Mouse (Mus musculus): ENCODE data around the gene Fbxw15. TPM values are rescaled to one million over a fixed set of nuclear protein-coding genes. Genes with fewer than 3 reads are reported as not detected.
"Not testable (repeated sequence)": the region's sequence is repeated elsewhere in the genome, so short reads cannot be mapped to it uniquely, and the experiment has no call there.

Gene Fbxw15
- polyA plus RNA-seq (2015; fragmentation: Nextera tagmentation; extraction: Ambion mirVana), result 0.57 and 1.2 TPM in 2 replicates

DNA sequence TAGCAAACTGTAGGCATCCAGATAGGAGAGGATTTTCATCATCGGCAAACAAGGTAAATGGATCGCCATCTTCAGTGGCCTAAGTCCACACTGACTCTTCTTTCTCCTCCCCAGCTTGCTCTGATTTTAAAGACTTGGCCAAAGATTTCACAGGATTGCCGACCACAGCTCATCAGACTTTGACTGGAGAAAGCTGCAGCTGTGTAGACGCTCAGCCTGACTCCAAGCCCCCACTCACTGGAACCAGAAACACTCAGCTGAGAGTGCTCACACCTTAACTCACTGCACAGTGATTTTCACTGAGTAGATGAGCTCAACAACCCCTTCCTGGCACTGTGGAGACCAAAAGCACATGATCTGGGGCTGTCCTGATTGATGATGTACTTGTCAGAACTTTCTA lies at the start of gene Fbxw15:
Gene Fbxw15, minus strand, starts transcription at position 101 of the 400 bp plus-strand sequence.
- 86% methylated on average over 4 of the region's 4 CpGs for WGBS
- H3K9ac ChIP-seq (ENCODE audit: low read depth, low read length), result not testable (repeated sequence)

GRCm38 (mm10) chr9:109606837-109607236 lies 38.8 kb upstream of the Fbxw15 start:
- 31% methylated on average over 5 of the region's 5 CpGs for WGBS
- H3K4me1 ChIP-seq (replicated peaks; ENCODE audit: insufficient read depth, low read length); H3K36me3 ChIP-seq (ENCODE audit: insufficient read depth, low read length); H3K27me3 ChIP-seq (ENCODE audit: insufficient read depth, low read length); H3K9me3 ChIP-seq (replicated peaks; ENCODE audit: low read length); H3K4me3 ChIP-seq (replicated peaks; ENCODE audit: low read depth, low read length); H3K4me2 ChIP-seq (ENCODE audit: low read length); ATAC-seq (replicated peaks; ENCODE audit: low FRiP score, low read depth); H3K27ac ChIP-seq; H3K9ac ChIP-seq (ENCODE audit: low read depth, low read length): not testable (repeated sequence)
- DNase-seq (ENCODE audit: low spot score), result peak; percentile 69
- TF ChIP-seq CTCF (IDR thresholded peaks at IDR 0.05; ENCODE audit: low read depth), result peak; percentile 68

More for the DNA sequence above, at the start of gene Fbxw15:
- not testable (repeated sequence) for H3K27ac ChIP-seq; H3K4me1 ChIP-seq (replicated peaks; ENCODE audit: insufficient read depth, low read length); ATAC-seq (replicated peaks; ENCODE audit: low FRiP score, low read depth); H3K27me3 ChIP-seq (ENCODE audit: insufficient read depth, low read length); H3K4me2 ChIP-seq (ENCODE audit: low read length); H3K4me3 ChIP-seq (replicated peaks; ENCODE audit: low read depth, low read length); H3K36me3 ChIP-seq (ENCODE audit: insufficient read depth, low read length); DNase-seq (ENCODE audit: low spot score); H3K9me3 ChIP-seq (replicated peaks; ENCODE audit: low read length)

DNA sequence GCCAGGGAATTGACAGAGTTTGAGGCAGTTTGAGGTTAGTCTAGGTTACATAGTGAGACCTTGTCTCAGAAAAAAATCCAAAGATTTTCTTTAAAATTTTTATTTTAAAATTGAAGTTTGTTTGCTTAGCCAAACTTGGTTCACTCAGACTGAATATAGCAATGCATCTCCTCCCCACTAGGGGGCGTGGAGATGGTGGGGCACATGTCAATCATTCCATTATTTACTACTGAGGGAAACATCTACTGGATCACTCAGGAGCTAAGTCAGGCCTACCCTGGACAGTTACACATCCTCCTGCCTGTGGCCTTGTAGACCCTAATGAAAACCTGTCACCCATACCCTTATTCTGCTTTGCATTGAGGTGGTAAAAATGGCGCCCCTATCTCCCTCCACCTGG lies 34.1 kb upstream of the Fbxw15 start:
- 58% methylated on average over 2 of the region's 2 CpGs for WGBS
- H3K4me1 ChIP-seq (replicated peaks; ENCODE audit: insufficient read depth, low read length); H3K9ac ChIP-seq (ENCODE audit: low read depth, low read length); ATAC-seq (replicated peaks; ENCODE audit: low FRiP score, low read depth); H3K4me2 ChIP-seq (ENCODE audit: low read length); H3K27me3 ChIP-seq (ENCODE audit: insufficient read depth, low read length); H3K4me3 ChIP-seq (replicated peaks; ENCODE audit: low read depth, low read length); DNase-seq (ENCODE audit: low spot score); H3K27ac ChIP-seq; H3K36me3 ChIP-seq (ENCODE audit: insufficient read depth, low read length); H3K9me3 ChIP-seq (replicated peaks; ENCODE audit: low read length): not testable (repeated sequence)
- TF ChIP-seq CTCF (IDR thresholded peaks at IDR 0.05; ENCODE audit: low read depth), result peak; percentile 36; the same call in 1 of the 2 replicates

GRCm38 (mm10) chr9:109597226-109597625 lies 29.2 kb upstream of the Fbxw15 start:
- no peak for ATAC-seq (replicated peaks; ENCODE audit: low FRiP score, low read depth)
- no peak for TF ChIP-seq CTCF (IDR thresholded peaks at IDR 0.05; ENCODE audit: low read depth)
- H3K4me2 ChIP-seq (ENCODE audit: low read length), result no peak overlapping the region
- H3K36me3 ChIP-seq (ENCODE audit: insufficient read depth, low read length), result no peaks in the 10 kb centered on the region
- no peak for DNase-seq (ENCODE audit: low spot score)
- no peaks in the 10 kb centered on the region for H3K27me3 ChIP-seq (ENCODE audit: insufficient read depth, low read length)
- H3K9me3 ChIP-seq (replicated peaks; ENCODE audit: low read length), result no peaks in the 10 kb centered on the region
- H3K4me1 ChIP-seq (replicated peaks; ENCODE audit: insufficient read depth, low read length), result no peaks in the 10 kb centered on the region
- H3K27ac ChIP-seq, result no peak overlapping the region
- no peak overlapping the region for H3K9ac ChIP-seq (ENCODE audit: low read depth, low read length)
- H3K4me3 ChIP-seq (replicated peaks; ENCODE audit: low read depth, low read length), result no peak overlapping the region

DNA sequence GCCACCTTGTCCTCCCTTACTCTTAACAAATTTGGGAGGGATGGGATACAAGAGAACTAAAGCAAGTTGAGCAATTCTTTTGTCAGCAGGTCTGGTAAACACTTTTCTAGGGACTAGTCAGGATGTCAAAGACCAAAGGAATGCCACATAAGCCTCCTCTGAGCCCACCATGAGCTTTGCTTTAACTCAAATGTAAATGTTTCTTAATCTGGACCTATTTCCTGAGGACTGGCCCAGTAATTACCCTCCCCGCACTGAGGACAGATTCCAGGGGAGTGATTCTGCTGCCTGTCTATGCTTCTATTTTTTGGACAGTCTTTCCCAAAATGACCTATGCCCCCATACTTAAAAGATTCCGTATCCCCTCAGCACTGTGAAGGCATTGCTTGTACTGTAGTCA lies 26.8 kb upstream of the Fbxw15 start:
- Histone ChIP-seq H3K27ac (no peak overlapping the region), H3K9ac (ENCODE audit: low read depth, low read length) (no peak overlapping the region), H3K36me3 (ENCODE audit: insufficient read depth, low read length) (no peaks in the 10 kb centered on the region), H3K4me2 (ENCODE audit: low read length) (no peak overlapping the region), H3K4me1 (replicated peaks; ENCODE audit: insufficient read depth, low read length) (no peaks in the 10 kb centered on the region), H3K4me3 (replicated peaks; ENCODE audit: low read depth, low read length) (no peak overlapping the region), H3K9me3 (replicated peaks; ENCODE audit: low read length) (no peaks in the 10 kb centered on the region), H3K27me3 (ENCODE audit: insufficient read depth, low read length) (no peaks in the 10 kb centered on the region)
- no peak for ATAC-seq (replicated peaks; ENCODE audit: low FRiP score, low read depth)
- 85% methylated on average over 2 of the region's 2 CpGs for WGBS
- no peak for DNase-seq (ENCODE audit: low spot score)
- TF ChIP-seq CTCF (IDR thresholded peaks at IDR 0.05; ENCODE audit: low read depth), result no peak

DNA sequence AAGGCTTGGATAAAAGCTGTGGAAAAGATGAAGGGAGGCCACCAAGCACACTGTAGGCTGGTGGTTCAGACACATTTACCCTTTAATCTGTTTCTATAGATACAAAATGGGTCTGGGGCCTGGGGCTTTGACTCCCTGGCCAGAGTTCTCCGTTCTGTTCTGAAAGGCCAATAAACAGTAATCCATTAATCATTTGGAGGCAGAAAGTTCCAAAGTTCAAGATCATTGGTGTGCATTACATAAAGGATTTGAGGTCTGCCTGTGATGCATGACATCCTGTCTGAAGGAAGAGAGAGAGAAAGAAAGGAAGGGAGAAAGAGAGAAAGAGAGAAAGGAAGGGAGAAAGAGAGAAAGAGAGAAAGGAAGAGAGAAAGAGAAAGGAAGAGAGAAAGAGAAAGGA lies 2.5 kb downstream of the Fbxw15 start:
- no peaks in the 10 kb centered on the region for H3K27me3 ChIP-seq (ENCODE audit: insufficient read depth, low read length)
- WGBS, result 21% methylated on average over 1 of the region's 1 CpGs
- no peaks in the 10 kb centered on the region for H3K36me3 ChIP-seq (ENCODE audit: insufficient read depth, low read length)
- no peaks in the 10 kb centered on the region for H3K9me3 ChIP-seq (replicated peaks; ENCODE audit: low read length)
- H3K27ac ChIP-seq, result no peak overlapping the region
- ATAC-seq (replicated peaks; ENCODE audit: low FRiP score, low read depth) (no peak), DNase-seq (ENCODE audit: low spot score) (peak; percentile 9)
- H3K4me2 ChIP-seq (ENCODE audit: low read length), result no peak overlapping the region
- H3K4me3 ChIP-seq (replicated peaks; ENCODE audit: low read depth, low read length), result no peak overlapping the region
- TF ChIP-seq CTCF (IDR thresholded peaks at IDR 0.05; ENCODE audit: low read depth), result no peak
- H3K9ac ChIP-seq (ENCODE audit: low read depth, low read length), result no peak overlapping the region
- H3K4me1 ChIP-seq (replicated peaks; ENCODE audit: insufficient read depth, low read length), result no peaks in the 10 kb centered on the region

DNA sequence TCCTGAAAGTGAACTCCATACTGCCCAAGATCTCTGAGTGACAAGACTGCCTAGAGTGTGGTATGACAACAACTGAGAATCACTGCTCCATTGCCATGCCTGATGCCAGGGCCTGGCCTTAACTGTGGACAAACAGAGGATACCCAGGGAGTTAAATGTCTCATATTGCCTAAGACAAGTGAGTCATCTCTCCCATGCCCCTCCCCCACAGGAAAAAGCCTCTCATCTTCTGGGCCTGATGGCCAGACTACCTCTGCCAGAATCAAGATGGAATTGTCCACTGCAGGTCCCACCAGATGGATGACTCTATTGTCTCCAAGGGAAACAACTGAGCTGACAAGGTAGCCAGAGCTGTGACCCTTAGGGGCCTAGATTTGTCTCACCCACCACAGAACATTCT lies 6.0 kb downstream of the Fbxw15 start:
- not testable (repeated sequence) for H3K9me3 ChIP-seq (replicated peaks; ENCODE audit: low read length); H3K4me2 ChIP-seq (ENCODE audit: low read length); ATAC-seq (replicated peaks; ENCODE audit: low FRiP score, low read depth)

More for the DNA sequence above, 6.0 kb downstream of the Fbxw15 start:
- H3K27ac ChIP-seq; H3K9ac ChIP-seq (ENCODE audit: low read depth, low read length); H3K4me1 ChIP-seq (replicated peaks; ENCODE audit: insufficient read depth, low read length); H3K4me3 ChIP-seq (replicated peaks; ENCODE audit: low read depth, low read length); H3K36me3 ChIP-seq (ENCODE audit: insufficient read depth, low read length); H3K27me3 ChIP-seq (ENCODE audit: insufficient read depth, low read length); DNase-seq (ENCODE audit: low spot score): not testable (repeated sequence)

All from kidney, postnatal 0 days (tissue).